Mouse (Mus musculus) testis, adult 2 months (tissue): Measurements from ENCODE around the gene Fbxl13.

ENCODE experiments used
- CTCF ChIP-seq: fragments of 200-500 bp; IDR thresholded peaks from 2 replicates; pipeline ENCODE4 v1.5.1; 2012; ENCODE audit warnings: low read depth, mild to moderate bottlenecking, inconsistent platforms, low read length, moderate library complexity; ENCODE audit not compliant: control insufficient read depth, insufficient read depth, insufficient replicate concordance
- POLR2A ChIP-seq: fragments of 200-500 bp; IDR thresholded peaks from 2 replicates; pipeline ENCODE4 v1.6.1; 2012; ENCODE audit warnings: low read depth, mild to moderate bottlenecking, inconsistent platforms, low read length, moderate library complexity; ENCODE audit not compliant: control insufficient read depth

- TF ChIP-seq CTCF (no peak), POLR2A (no peak)
Measured at GRCm38 (mm10) chr5:21575210-21575550, 70.3 kb downstream of the Fbxl13 start.
